Mouse (Mus musculus) liver, embryonic 14.5 days (tissue): ENCODE measurements at regions not wholly inside any gene's neighbourhood (a gene's known extent, or its start where the extent isn't known, plus 50 kb on each side); places are given as distances from the start of the nearest gene placed in this dataset.

ENCODE experiments used
- CTCF ChIP-seq: IDR thresholded peaks from 2 replicates; pipeline ENCODE4 v1.5.1; 2016; ENCODE audit warnings: antibody characterized with exemption, low read depth, control low read depth
- EP300 ChIP-seq: IDR thresholded peaks from 2 replicates; pipeline ENCODE4 v1.6.1; 2016; ENCODE audit warnings: antibody characterized with exemption, low read depth

DNA sequence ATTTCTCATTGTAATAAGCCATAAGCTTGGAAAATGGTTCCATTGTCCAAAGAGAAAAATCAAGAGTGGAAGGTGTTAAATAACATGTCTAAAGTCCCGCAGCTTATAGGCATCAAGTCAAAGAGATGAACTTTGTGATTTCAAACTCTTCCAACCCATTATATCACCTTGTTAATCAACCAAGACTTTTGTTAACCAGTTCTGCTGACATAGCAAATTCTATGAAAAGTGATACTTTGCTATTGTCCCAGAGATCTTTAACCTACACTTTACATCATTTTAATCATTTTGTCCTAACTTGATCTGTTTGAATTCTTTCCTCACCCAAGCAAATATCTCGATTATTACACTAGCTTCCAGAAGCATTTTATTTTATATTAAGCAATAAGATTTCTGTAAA lies 1045.2 kb upstream of the Tenm2 start:
- TF ChIP-seq CTCF (no peak), EP300 (no peak)
